Mouse (Mus musculus): ENCODE results near the gene Plekhg4.

Plekhg4 gene

GRCm38 (mm10) chr8:105403467-105403866, 30.4 kb downstream of the Plekhg4 start:
- no peak for DNase-seq (ENCODE audit: low spot score)

- no peak for DNase-seq (ENCODE audit: low spot score)
These were observed 31.4 kb downstream of the Plekhg4 start for GRCm38 (mm10) chr8:105404496-105404895.

- no peak for DNase-seq (ENCODE audit: low spot score)
These were observed 33.3 kb downstream of the Plekhg4 start for GRCm38 (mm10) chr8:105406416-105406815.

- no peak for DNase-seq (ENCODE audit: low spot score)
These were observed 35.3 kb downstream of the Plekhg4 start for GRCm38 (mm10) chr8:105408331-105408730.

GRCm38 (mm10) chr8:105409947-105410346, 36.9 kb downstream of the Plekhg4 start:
- no peak for DNase-seq (ENCODE audit: low spot score)

- DNase-seq (ENCODE audit: low spot score) = no peak
These were observed 40.3 kb downstream of the Plekhg4 start, which contains the start of the genes Kctd19 and Lrrc36 for GRCm38 (mm10) chr8:105413391-105413790. Gene Kctd19, minus strand, starts transcription at chr8:105413502. Gene Lrrc36, plus strand, starts transcription at chr8:105413571.

GRCm38 (mm10) chr8:105418992-105419391, 45.9 kb downstream of the Plekhg4 start:
- DNase-seq (ENCODE audit: low spot score) = no peak

- DNase-seq (ENCODE audit: low spot score) = no peak
These were observed 46.7 kb downstream of the Plekhg4 start for GRCm38 (mm10) chr8:105419800-105420199.

- DNase-seq (ENCODE audit: low spot score) = no peak
These were observed 48.9 kb downstream of the Plekhg4 start for GRCm38 (mm10) chr8:105422006-105422405.

GRCm38 (mm10) chr8:105426878-105427277, 53.8 kb downstream of the Plekhg4 start:
- no peak for DNase-seq (ENCODE audit: low spot score)

- DNase-seq (ENCODE audit: low spot score) = no peak
These were observed 58.9 kb downstream of the Plekhg4 start for GRCm38 (mm10) chr8:105431743-105432515.
